10 mouse cellular contexts compared by ENCODE assay signal in the genomic region with DNA sequence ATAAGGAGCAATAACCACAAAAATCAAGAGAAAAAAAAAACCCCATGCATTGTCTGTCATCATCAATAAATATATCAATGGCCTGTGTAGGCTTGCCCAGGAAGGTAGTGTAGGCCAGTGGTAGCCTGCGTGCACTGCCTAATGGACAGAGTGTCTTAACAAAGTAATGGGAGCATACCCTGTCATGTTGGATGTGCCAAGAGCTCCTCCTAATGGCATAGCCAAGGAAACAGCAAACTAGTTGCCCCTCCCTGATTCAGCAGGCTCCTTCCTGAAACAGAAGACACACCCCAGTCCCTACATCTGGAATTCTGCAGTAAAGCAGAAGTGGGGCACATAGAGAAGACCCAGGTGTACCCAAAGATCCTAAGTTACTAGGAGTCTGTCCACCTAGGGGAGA.
A peak's percentile ranks its signal among the peaks of the same experiment; 100 is the strongest.
DNase-seq lines count a peak whose midpoint lies in the region; ATAC-seq and TF ChIP-seq lines count a peak whose summit lies in the region.
"Had no signal": no experiment of that assay in that cellular context is flagged by ENCODE, and none has a peak within 500 bp of the region (broad histone marks: within the 10 kb centered on the region; RNA-seq: fewer than 3 reads in every experiment).

No protein-coding gene starts in this region.

- ATAC-seq in heart, postnatal 0 days (ENCODE audit: insufficient read depth, low read depth) = no peak
- no peak for ATAC-seq in lung, embryonic 14.5 days (ENCODE audit: insufficient read depth)
- ATAC-seq in stomach, postnatal 0 days (ENCODE audit: low FRiP score, low TSS enrichment) = no peak

- H3K9me3 ChIP-seq in heart, postnatal 0 days (replicated peaks; ENCODE audit: control insufficient read depth, low read length) = no peaks in the 10 kb centered on the region
- no peaks in the 10 kb centered on the region for H3K9me3 ChIP-seq in heart, embryonic 10.5 days
- no peaks in the 10 kb centered on the region for H3K9me3 ChIP-seq in lung, embryonic 14.5 days (ENCODE audit: low read depth, low read length)
- H3K9me3 ChIP-seq in stomach, postnatal 0 days (ENCODE audit: control insufficient read depth, low read length) = no peaks in the 10 kb centered on the region
- H3K9me3 ChIP-seq: lung, embryonic 15.5 days had no signal

- H3K4me3 ChIP-seq in heart, postnatal 0 days (ENCODE audit: low read depth, low read length) = no peak overlapping the region
- no peak overlapping the region for H3K4me3 ChIP-seq in heart, embryonic 10.5 days
- no peak overlapping the region for H3K4me3 ChIP-seq in lung, embryonic 14.5 days (ENCODE audit: low read depth, low read length)
- H3K4me3 ChIP-seq in stomach, postnatal 0 days (ENCODE audit: low read depth, low read length) = no peak overlapping the region
- no peak overlapping the region for H3K4me3 ChIP-seq in cerebellum, adult 2 months (replicated peaks; ENCODE audit: insufficient read depth, low read depth, low read length)
- H3K4me3 ChIP-seq: lung, embryonic 15.5 days had no signal

- no peaks in the 10 kb centered on the region for H3K36me3 ChIP-seq in heart, postnatal 0 days (replicated peaks; ENCODE audit: control insufficient read depth, insufficient read depth, low read length)
- H3K36me3 ChIP-seq in heart, embryonic 10.5 days = no peaks in the 10 kb centered on the region
- H3K36me3 ChIP-seq in lung, embryonic 14.5 days (ENCODE audit: insufficient read depth) = no peaks in the 10 kb centered on the region
- no peaks in the 10 kb centered on the region for H3K36me3 ChIP-seq in stomach, postnatal 0 days (ENCODE audit: control insufficient read depth, insufficient read depth, low read length)
- H3K36me3 ChIP-seq: lung, embryonic 15.5 days had no signal

- peak; percentile 12 for DNase-seq in heart, postnatal 0 days (ENCODE audit: low spot score)
- DNase-seq in heart, embryonic 10.5 days (ENCODE audit: low spot score) = no peak
- peak; percentile 44 for DNase-seq in lung, embryonic 14.5 days
- DNase-seq in lung, postnatal 4 days = no peak
- no peak for DNase-seq in brain, embryonic 14.5 days (ENCODE audit: low read depth)
- no peak for DNase-seq in stomach, postnatal 0 days (ENCODE audit: low spot score)
- DNase-seq in cerebellum, adult 2 months = no peak
- DNase-seq: cerebellum, postnatal 36 days; layer of hippocampus, postnatal 36 days had no signal

- H3K4me2 ChIP-seq in heart, postnatal 0 days (ENCODE audit: low read depth, low read length) = no peak overlapping the region
- no peak overlapping the region for H3K4me2 ChIP-seq in lung, embryonic 14.5 days
- H3K4me2 ChIP-seq in stomach, postnatal 0 days (replicated peaks; ENCODE audit: low read depth) = no peak overlapping the region
- H3K4me2 ChIP-seq: lung, embryonic 15.5 days had no signal

- TF ChIP-seq POLR2A in brain, embryonic 14.5 days (IDR thresholded peaks at IDR 0.05; ENCODE audit: borderline replicate concordance, extremely low read depth, insufficient read depth, insufficient read length, poor library complexity, severe bottlenecking) = no peak
- no peak for TF ChIP-seq POLR2A in cerebellum, adult 2 months (IDR thresholded peaks at IDR 0.05; ENCODE audit: borderline replicate concordance, insufficient read depth, low read length)

- TF ChIP-seq EP300 in heart, postnatal 0 days (IDR thresholded peaks at IDR 0.05; ENCODE audit: low read depth) = no peak
- no peak for TF ChIP-seq EP300 in stomach, postnatal 0 days (optimal IDR thresholded peaks at IDR 0.05)

- WGBS in heart, postnatal 0 days = 76% methylated on average over 1 of the region's 1 CpGs
- 68% methylated on average over 1 of the region's 1 CpGs for WGBS in heart, embryonic 10.5 days
- 77% methylated on average over 1 of the region's 1 CpGs for WGBS in lung, embryonic 14.5 days
- WGBS in stomach, postnatal 0 days = 68% methylated on average over 1 of the region's 1 CpGs
- WGBS in cerebellum, adult 2 months = 77% methylated on average over 1 of the region's 1 CpGs

- no peak overlapping the region for H3K27ac ChIP-seq in heart, postnatal 0 days (ENCODE audit: low read depth)
- H3K27ac ChIP-seq in heart, embryonic 10.5 days = no peak overlapping the region
- H3K27ac ChIP-seq in lung, embryonic 14.5 days (ENCODE audit: low read depth) = no peak overlapping the region
- H3K27ac ChIP-seq in stomach, postnatal 0 days (replicated peaks) = no peak overlapping the region
- no peak overlapping the region for H3K27ac ChIP-seq in cerebellum, adult 2 months (ENCODE audit: insufficient read depth, low read length)
- H3K27ac ChIP-seq: lung, embryonic 15.5 days had no signal

- no peaks in the 10 kb centered on the region for H3K27me3 ChIP-seq in heart, postnatal 0 days (ENCODE audit: control insufficient read depth, insufficient read depth, low read length)
- no peaks in the 10 kb centered on the region for H3K27me3 ChIP-seq in heart, embryonic 10.5 days (ENCODE audit: insufficient read depth, poor library complexity, severe bottlenecking)
- no peaks in the 10 kb centered on the region for H3K27me3 ChIP-seq in lung, embryonic 14.5 days (ENCODE audit: insufficient read depth, low read length)
- no peaks in the 10 kb centered on the region for H3K27me3 ChIP-seq in stomach, postnatal 0 days (ENCODE audit: control insufficient read depth, insufficient read depth, low read length)
- no peaks in the 10 kb centered on the region for H3K27me3 ChIP-seq in cerebellum, adult 2 months (ENCODE audit: control insufficient read depth, insufficient read depth, low read length)
- H3K27me3 ChIP-seq: lung, embryonic 15.5 days had no signal

- H3K4me1 ChIP-seq in heart, postnatal 0 days (ENCODE audit: control insufficient read depth, insufficient read depth) = no peaks in the 10 kb centered on the region
- H3K4me1 ChIP-seq in heart, embryonic 10.5 days = no peaks in the 10 kb centered on the region
- no peaks in the 10 kb centered on the region for H3K4me1 ChIP-seq in lung, embryonic 14.5 days (ENCODE audit: insufficient read depth)
- H3K4me1 ChIP-seq in stomach, postnatal 0 days (replicated peaks; ENCODE audit: control insufficient read depth, insufficient read depth) = no peaks in the 10 kb centered on the region
- no peaks in the 10 kb centered on the region for H3K4me1 ChIP-seq in cerebellum, adult 2 months (ENCODE audit: control insufficient read depth, insufficient read depth, low read length)
- H3K4me1 ChIP-seq: lung, embryonic 15.5 days had no signal

- TF ChIP-seq CTCF in heart, postnatal 0 days (IDR thresholded peaks at IDR 0.05; ENCODE audit: low read depth) = peak; percentile 23
- TF ChIP-seq CTCF in lung, embryonic 14.5 days (IDR thresholded peaks at IDR 0.05; ENCODE audit: low read depth) = peak; percentile 48; the same call in 1 of the 2 replicates
- peak; percentile 7; the same call in 1 of the 2 replicates for TF ChIP-seq CTCF in brain, embryonic 14.5 days (IDR thresholded peaks at IDR 0.05; ENCODE audit: borderline replicate concordance, extremely low read depth, insufficient read depth, insufficient read length)
- peak; percentile 50 for TF ChIP-seq CTCF in stomach, postnatal 0 days (IDR thresholded peaks at IDR 0.05; ENCODE audit: low read depth)
- TF ChIP-seq CTCF in cerebellum, adult 2 months (IDR thresholded peaks at IDR 0.05; ENCODE audit: borderline replicate concordance, insufficient read depth, low read depth, low read length) = no peak

- no peak overlapping the region for H3K9ac ChIP-seq in heart, postnatal 0 days (replicated peaks; ENCODE audit: low read depth, low read length)
- H3K9ac ChIP-seq in lung, embryonic 14.5 days = no peak overlapping the region
- H3K9ac ChIP-seq in stomach, postnatal 0 days (ENCODE audit: low read length) = no peak overlapping the region
- H3K9ac ChIP-seq: lung, embryonic 15.5 days had no signal

Comparison
In these comparisons a context has a peak if more than half of its experiments do, and no peak if none do; other contexts are left out.
1. DNase-seq: peak in heart, postnatal 0 days (single experiment) and lung, embryonic 14.5 days (single experiment); none in heart, embryonic 10.5 days (single experiment), lung, postnatal 4 days (0 of 2), brain, embryonic 14.5 days (single experiment), stomach, postnatal 0 days (single experiment) and cerebellum, adult 2 months (0 of 2).